Mouse (Mus musculus) layer of hippocampus, adult 11-12 months (tissue): ENCODE measurements around the gene Kcnh6.
"Not testable (repeated sequence)": the region's sequence is repeated elsewhere in the genome, so short reads cannot be mapped to it uniquely, and the experiment has no call there.

Source experiments
- DNase-seq: peaks from one replicate; pipeline ENCODE4 v3.0.0; 2022; ENCODE audit warnings: low spot score

Kcnh6 gene

GRCm38 (mm10) chr11:106063756-106064155 is 55.8 kb downstream of the Kcnh6 start:
- DNase-seq = no peak

GRCm38 (mm10) chr11:106065073-106065922 is 57.4 kb downstream of the Kcnh6 start:
- DNase-seq = no peak

GRCm38 (mm10) chr11:106065923-106066571 is 58.1 kb downstream of the Kcnh6 start, which contains the start of gene Taco1:
Taco1 (plus strand) TSS chr11:106066061.
- DNase-seq = peak; percentile 92

GRCm38 (mm10) chr11:106066616-106067015 is 58.7 kb downstream of the Kcnh6 start:
- DNase-seq = not testable (repeated sequence)

GRCm38 (mm10) chr11:106073774-106074173 is 65.8 kb downstream of the Kcnh6 start:
- no peak for DNase-seq

- DNase-seq = peak; percentile 60
These were observed 68.4 kb downstream of the Kcnh6 start for GRCm38 (mm10) chr11:106076321-106076720.
